ENCODE assay signal across 31 mouse cellular contexts in genomic region chr6:64862901-64863300, GRCm38 (mm10).
"Had no signal": no experiment of that assay in that cellular context is flagged by ENCODE, and none has a peak within 500 bp of the region (broad histone marks: within the 10 kb centered on the region; RNA-seq: fewer than 3 reads in every experiment).

No protein-coding gene starts in this region.

- H3K27ac ChIP-seq: limb, embryonic 12.5 days; limb, embryonic 13.5 days; limb, embryonic 15.5 days; liver, embryonic 12.5 days; liver, embryonic 13.5 days; liver, embryonic 14.5 days; liver, embryonic 15.5 days; lung, embryonic 15.5 days; macrophage; midbrain, embryonic 10.5 days; midbrain, embryonic 12.5 days; midbrain, embryonic 13.5 days; midbrain, embryonic 15.5 days; neural tube, embryonic 12.5 days had no signal

- H3K9ac ChIP-seq: limb, embryonic 12.5 days; limb, embryonic 13.5 days; limb, embryonic 15.5 days; liver, embryonic 12.5 days; liver, embryonic 13.5 days; liver, embryonic 14.5 days; liver, embryonic 15.5 days; liver, postnatal 0 days; lung, embryonic 14.5 days; lung, embryonic 15.5 days; midbrain, embryonic 12.5 days; midbrain, embryonic 13.5 days; midbrain, embryonic 15.5 days; neural tube, embryonic 12.5 days had no signal

- ATAC-seq: liver, embryonic 12.5 days; liver, postnatal 0 days; lung, postnatal 0 days; midbrain, embryonic 13.5 days; midbrain, embryonic 15.5 days; midbrain, embryonic 16.5 days had no signal

- H3K9me3 ChIP-seq: limb, embryonic 12.5 days; limb, embryonic 13.5 days; limb, embryonic 15.5 days; liver, embryonic 12.5 days; liver, embryonic 13.5 days; liver, embryonic 15.5 days; lung, embryonic 15.5 days; midbrain, embryonic 10.5 days; midbrain, embryonic 12.5 days; midbrain, embryonic 13.5 days; midbrain, embryonic 15.5 days; neural tube, embryonic 12.5 days had no signal

- H3K36me3 ChIP-seq: limb, embryonic 12.5 days; limb, embryonic 13.5 days; limb, embryonic 15.5 days; liver, embryonic 12.5 days; liver, embryonic 13.5 days; liver, embryonic 15.5 days; lung, embryonic 15.5 days; midbrain, embryonic 10.5 days; midbrain, embryonic 12.5 days; midbrain, embryonic 13.5 days; midbrain, embryonic 15.5 days; neural tube, embryonic 12.5 days had no signal

- H3K4me3 ChIP-seq: limb, embryonic 12.5 days; limb, embryonic 13.5 days; limb, embryonic 15.5 days; liver, embryonic 12.5 days; liver, embryonic 13.5 days; liver, embryonic 15.5 days; lung, embryonic 15.5 days; megakaryocyte, embryonic 14.5 days; midbrain, embryonic 10.5 days; midbrain, embryonic 12.5 days; midbrain, embryonic 13.5 days; midbrain, embryonic 15.5 days; myocyte; neural tube, embryonic 12.5 days had no signal

- H3K4me1 ChIP-seq: limb, embryonic 12.5 days; limb, embryonic 13.5 days; limb, embryonic 15.5 days; liver, embryonic 12.5 days; liver, embryonic 13.5 days; liver, embryonic 15.5 days; lung, embryonic 15.5 days; megakaryocyte, embryonic 14.5 days; midbrain, embryonic 10.5 days; midbrain, embryonic 12.5 days; midbrain, embryonic 13.5 days; midbrain, embryonic 15.5 days; neural tube, embryonic 12.5 days had no signal

- H3K27me3 ChIP-seq: limb, embryonic 12.5 days; limb, embryonic 13.5 days; limb, embryonic 15.5 days; liver, embryonic 12.5 days; liver, embryonic 13.5 days; liver, embryonic 15.5 days; lung, embryonic 15.5 days; megakaryocyte, embryonic 14.5 days; midbrain, embryonic 12.5 days; midbrain, embryonic 13.5 days; midbrain, embryonic 15.5 days; neural tube, embryonic 12.5 days had no signal

- H3K4me2 ChIP-seq: limb, embryonic 12.5 days; limb, embryonic 13.5 days; limb, embryonic 15.5 days; liver, embryonic 11.5 days; liver, embryonic 12.5 days; liver, embryonic 13.5 days; liver, embryonic 15.5 days; lung, embryonic 14.5 days; lung, embryonic 15.5 days; midbrain, embryonic 11.5 days; midbrain, embryonic 12.5 days; midbrain, embryonic 13.5 days; midbrain, embryonic 15.5 days; neural tube, embryonic 12.5 days had no signal

- DNase-seq: left cerebral cortex, postnatal 4 days; liver; liver, embryonic 13.5 days; liver, postnatal 0 days; lung, adult 18-20 months; lung, adult 2 months; lung, embryonic 14.5 days; lung, postnatal 10 days; lung, postnatal 14 days; lung, postnatal 36 days; lung, postnatal 4 days; midbrain, embryonic 14.5 days had no signal
